Mouse (Mus musculus): ENCODE data around the gene Abcg4. TPM values are rescaled to one million over a fixed set of nuclear protein-coding genes. Genes with fewer than 3 reads are reported as not detected.
"Not testable (repeated sequence)": the region's sequence is repeated elsewhere in the genome, so short reads cannot be mapped to it uniquely, and the experiment has no call there.

Gene Abcg4
- polyA plus RNA-seq, 1 experiment, result 12.3 TPM

GRCm38 (mm10) chr9:44306532-44306931 is 18.1 kb upstream of the Abcg4 start:
- Histone ChIP-seq H3K36me3 (ENCODE audit: control insufficient read depth, insufficient read depth, low read length) (peaks cover 7% of the 10 kb centered on the region), H3K4me3 (ENCODE audit: extremely low read depth, insufficient read depth, insufficient read length) (no peak overlapping the region), H3K27ac (ENCODE audit: insufficient read depth, low read length) (no peak overlapping the region), H3K4me1 (ENCODE audit: control insufficient read depth, insufficient read depth, insufficient read length) (peaks cover 7% of the 10 kb centered on the region; the same call in 1 of the 2 replicates), H3K27me3 (ENCODE audit: control insufficient read depth, insufficient read depth, low read length) (no peaks in the 10 kb centered on the region)
- no peak for DNase-seq (ENCODE audit: low read depth in 1 of 2, low spot score in 2 of 2)
- no peak for TF ChIP-seq POLR2A (IDR thresholded peaks at IDR 0.05; ENCODE audit: low read depth, low read length)
- TF ChIP-seq CTCF (IDR thresholded peaks at IDR 0.05; ENCODE audit: extremely low read depth, insufficient read depth, insufficient read length, insufficient replicate concordance), result no peak
- WGBS, result 86% methylated on average over 6 of the region's 6 CpGs

DNA sequence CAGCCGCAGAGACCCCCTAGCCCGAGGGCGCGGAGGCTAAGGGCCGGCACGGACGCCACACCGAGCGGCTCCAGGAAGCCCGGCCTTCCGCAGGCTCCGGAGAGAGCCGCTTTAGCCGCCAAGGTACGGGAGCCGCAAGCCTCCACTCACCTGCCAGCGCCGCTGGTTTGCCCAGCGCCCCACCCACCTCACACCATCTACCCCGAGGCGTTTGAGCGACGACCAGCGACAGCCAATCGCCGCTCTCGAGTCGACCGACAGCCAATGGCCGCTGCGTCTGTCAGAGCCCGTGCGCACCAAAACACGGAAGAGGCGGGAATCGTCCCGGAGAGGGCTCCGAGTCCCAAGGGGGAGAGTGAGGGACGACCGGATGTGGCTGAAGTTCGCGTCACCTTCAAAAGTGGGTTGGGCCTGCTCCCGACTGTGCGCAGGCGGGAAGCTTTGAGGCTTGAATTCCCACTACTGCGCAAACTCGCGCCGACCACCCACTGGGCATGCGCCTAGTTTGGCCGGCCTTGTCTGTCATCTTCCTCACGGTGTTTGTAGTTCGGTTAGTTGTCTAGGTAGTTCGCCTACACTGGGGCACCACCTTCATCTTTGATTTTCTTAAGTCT is 17.2 kb upstream of the Abcg4 start, which contains the start of gene Hinfp:
Gene Hinfp, minus strand, starts transcription at position 206 of the 614 bp plus-strand sequence.
- Histone ChIP-seq H3K36me3 (ENCODE audit: control insufficient read depth, insufficient read depth, low read length) (peaks cover 8% of the 10 kb centered on the region; the same call in 1 of the 2 replicates), H3K4me3 (ENCODE audit: extremely low read depth, insufficient read depth, insufficient read length) (peak within 1 kb of the TSS; percentile 81), H3K27ac (ENCODE audit: insufficient read depth, low read length) (peak within 1 kb of the TSS; percentile 77), H3K4me1 (ENCODE audit: control insufficient read depth, insufficient read depth, insufficient read length) (peaks cover 7% of the 10 kb centered on the region; the same call in 1 of the 2 replicates), H3K27me3 (ENCODE audit: control insufficient read depth, insufficient read depth, low read length) (no peaks in the 10 kb centered on the region)
- WGBS, result under 1% methylated on average over 54 of the region's 54 CpGs
- DNase-seq (ENCODE audit: low read depth in 1 of 2, low spot score in 2 of 2), result peak; percentile 98
- TF ChIP-seq CTCF (IDR thresholded peaks at IDR 0.05; ENCODE audit: extremely low read depth, insufficient read depth, insufficient read length, insufficient replicate concordance), result no peak
- peak; percentile 90 for TF ChIP-seq POLR2A (IDR thresholded peaks at IDR 0.05; ENCODE audit: low read depth, low read length)

GRCm38 (mm10) chr9:44300001-44300400 is 11.6 kb upstream of the Abcg4 start:
- not testable (repeated sequence) for H3K27ac ChIP-seq (ENCODE audit: insufficient read depth, low read length); H3K4me1 ChIP-seq (ENCODE audit: control insufficient read depth, insufficient read depth, insufficient read length); H3K4me3 ChIP-seq (ENCODE audit: extremely low read depth, insufficient read depth, insufficient read length); DNase-seq (ENCODE audit: low read depth in 1 of 2, low spot score in 2 of 2); H3K27me3 ChIP-seq (ENCODE audit: control insufficient read depth, insufficient read depth, low read length)
- H3K36me3 ChIP-seq (ENCODE audit: control insufficient read depth, insufficient read depth, low read length), result peaks cover 49% of the 10 kb centered on the region
- WGBS, result 85% methylated on average over 3 of the region's 3 CpGs

DNA sequence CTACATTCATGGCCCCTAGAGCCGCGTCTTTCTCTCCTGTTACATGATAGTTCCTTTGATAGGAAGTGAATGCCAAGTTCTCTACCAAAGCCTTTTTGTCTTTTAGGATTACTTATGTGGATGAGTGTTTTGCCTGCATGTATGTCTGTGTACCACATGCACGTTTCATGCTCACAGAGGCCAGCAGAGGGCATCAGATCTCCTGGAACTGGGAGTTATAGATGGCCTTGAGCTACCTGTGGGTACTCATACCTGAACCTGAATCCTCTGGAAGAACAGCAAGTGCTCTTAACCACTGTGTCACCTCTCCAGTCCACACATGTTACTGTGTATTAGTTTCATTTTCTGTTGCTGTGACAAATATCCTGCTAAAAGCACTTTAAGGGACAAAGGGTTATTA is 4.1 kb upstream of the Abcg4 start:
- 81% methylated on average over 3 of the region's 3 CpGs for WGBS
- Histone ChIP-seq H3K4me3 (ENCODE audit: extremely low read depth, insufficient read depth, insufficient read length) (no peak overlapping the region), H3K36me3 (ENCODE audit: control insufficient read depth, insufficient read depth, low read length) (peaks cover 23% of the 10 kb centered on the region), H3K27me3 (ENCODE audit: control insufficient read depth, insufficient read depth, low read length) (peaks cover 18% of the 10 kb centered on the region), H3K4me1 (ENCODE audit: control insufficient read depth, insufficient read depth, insufficient read length) (peaks cover 11% of the 10 kb centered on the region), H3K27ac (ENCODE audit: insufficient read depth, low read length) (no peak overlapping the region)
- TF ChIP-seq POLR2A (IDR thresholded peaks at IDR 0.05; ENCODE audit: low read depth, low read length) (no peak), CTCF (IDR thresholded peaks at IDR 0.05; ENCODE audit: extremely low read depth, insufficient read depth, insufficient read length, insufficient replicate concordance) (peak; percentile 52; the same call in 1 of the 2 replicates)
- peak; percentile 36 to 60 for DNase-seq (ENCODE audit: low read depth in 1 of 2, low spot score in 2 of 2)

DNA sequence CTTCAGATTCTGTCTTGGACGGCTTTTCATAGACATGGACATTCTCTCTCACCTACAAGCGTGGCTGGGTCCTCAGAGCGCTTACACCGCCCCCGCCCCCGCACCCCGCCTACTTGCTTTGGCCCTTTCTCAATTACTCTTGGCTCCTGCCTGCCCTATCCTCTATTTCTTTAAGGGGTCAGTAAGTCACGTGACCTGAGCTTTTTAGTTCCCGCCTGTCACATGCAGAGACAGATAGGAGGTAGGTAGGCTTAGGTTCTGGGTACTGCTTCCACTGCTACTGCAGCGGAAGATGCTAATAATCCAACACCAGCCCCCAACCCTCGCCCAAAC is 510 bp upstream of the Abcg4 start:
- Histone ChIP-seq H3K27me3 (ENCODE audit: control insufficient read depth, insufficient read depth, low read length) (peaks cover 23% of the 10 kb centered on the region), H3K4me1 (ENCODE audit: control insufficient read depth, insufficient read depth, insufficient read length) (peaks cover 15% of the 10 kb centered on the region), H3K27ac (ENCODE audit: insufficient read depth, low read length) (0 out of 2 replicates have a peak overlapping the region, but pooled peaks have one; percentile 47), H3K36me3 (ENCODE audit: control insufficient read depth, insufficient read depth, low read length) (peaks cover 7% of the 10 kb centered on the region), H3K4me3 (ENCODE audit: extremely low read depth, insufficient read depth, insufficient read length) (no peak overlapping the region)
- no peak for DNase-seq (ENCODE audit: low read depth in 1 of 2, low spot score in 2 of 2)
- TF ChIP-seq CTCF (IDR thresholded peaks at IDR 0.05; ENCODE audit: extremely low read depth, insufficient read depth, insufficient read length, insufficient replicate concordance) (no peak), POLR2A (IDR thresholded peaks at IDR 0.05; ENCODE audit: low read depth, low read length) (no peak)
- whole genome bisulfite sequencing, result 51% methylated on average over 11 of the region's 11 CpGs

GRCm38 (mm10) chr9:44287401-44288075 is 877 bp downstream of the Abcg4 start:
- H3K4me3 ChIP-seq (ENCODE audit: extremely low read depth, insufficient read depth, insufficient read length), result peak overlapping the region; percentile 54
- H3K4me1 ChIP-seq (ENCODE audit: control insufficient read depth, insufficient read depth, insufficient read length), result peaks cover 15% of the 10 kb centered on the region
- peaks cover 23% of the 10 kb centered on the region for H3K27me3 ChIP-seq (ENCODE audit: control insufficient read depth, insufficient read depth, low read length)
- H3K36me3 ChIP-seq (ENCODE audit: control insufficient read depth, insufficient read depth, low read length), result peaks cover 5% of the 10 kb centered on the region; the same call in 1 of the 2 replicates
- TF ChIP-seq CTCF (IDR thresholded peaks at IDR 0.05; ENCODE audit: extremely low read depth, insufficient read depth, insufficient read length, insufficient replicate concordance) (no peak), POLR2A (IDR thresholded peaks at IDR 0.05; ENCODE audit: low read depth, low read length) (no peak)
- H3K27ac ChIP-seq (ENCODE audit: insufficient read depth, low read length), result no peak overlapping the region
- DNase-seq (ENCODE audit: low read depth in 1 of 2, low spot score in 2 of 2), result no peak
- WGBS, result 6% methylated on average over 47 of the region's 47 CpGs

- H3K4me1 ChIP-seq (ENCODE audit: control insufficient read depth, insufficient read depth, insufficient read length), result peaks cover 15% of the 10 kb centered on the region
- WGBS, result 13% methylated on average over 11 of the region's 11 CpGs
- peaks cover 23% of the 10 kb centered on the region for H3K27me3 ChIP-seq (ENCODE audit: control insufficient read depth, insufficient read depth, low read length)
- DNase-seq (ENCODE audit: low read depth in 1 of 2, low spot score in 2 of 2), result no peak
- TF ChIP-seq POLR2A (IDR thresholded peaks at IDR 0.05; ENCODE audit: low read depth, low read length), result no peak
- TF ChIP-seq CTCF (IDR thresholded peaks at IDR 0.05; ENCODE audit: extremely low read depth, insufficient read depth, insufficient read length, insufficient replicate concordance), result no peak
- peak overlapping the region; percentile 54; the same call in 1 of the 2 replicates for H3K4me3 ChIP-seq (ENCODE audit: extremely low read depth, insufficient read depth, insufficient read length)
- H3K27ac ChIP-seq (ENCODE audit: insufficient read depth, low read length), result no peak overlapping the region
- peaks cover 5% of the 10 kb centered on the region; the same call in 1 of the 2 replicates for H3K36me3 ChIP-seq (ENCODE audit: control insufficient read depth, insufficient read depth, low read length)
Measured at GRCm38 (mm10) chr9:44287003-44287400, 1.4 kb downstream of the Abcg4 start.
